Mouse (Mus musculus) liver, adult 2 months (tissue): ENCODE measurements around the gene Slc27a5.

Source experiments
- CTCF ChIP-seq: fragments of 200-500 bp; IDR thresholded peaks from 2 replicates; pipeline ENCODE4 v1.5.1; 2011; ENCODE audit warnings: low read depth, low read length, control low read depth
- POLR2A ChIP-seq: fragments of 200-500 bp; IDR thresholded peaks from 2 replicates; pipeline ENCODE4 v1.6.1; 2011; ENCODE audit warnings: low read length, control low read depth; ENCODE audit not compliant: insufficient read depth; ENCODE audit errors: extremely low read depth

DNA sequence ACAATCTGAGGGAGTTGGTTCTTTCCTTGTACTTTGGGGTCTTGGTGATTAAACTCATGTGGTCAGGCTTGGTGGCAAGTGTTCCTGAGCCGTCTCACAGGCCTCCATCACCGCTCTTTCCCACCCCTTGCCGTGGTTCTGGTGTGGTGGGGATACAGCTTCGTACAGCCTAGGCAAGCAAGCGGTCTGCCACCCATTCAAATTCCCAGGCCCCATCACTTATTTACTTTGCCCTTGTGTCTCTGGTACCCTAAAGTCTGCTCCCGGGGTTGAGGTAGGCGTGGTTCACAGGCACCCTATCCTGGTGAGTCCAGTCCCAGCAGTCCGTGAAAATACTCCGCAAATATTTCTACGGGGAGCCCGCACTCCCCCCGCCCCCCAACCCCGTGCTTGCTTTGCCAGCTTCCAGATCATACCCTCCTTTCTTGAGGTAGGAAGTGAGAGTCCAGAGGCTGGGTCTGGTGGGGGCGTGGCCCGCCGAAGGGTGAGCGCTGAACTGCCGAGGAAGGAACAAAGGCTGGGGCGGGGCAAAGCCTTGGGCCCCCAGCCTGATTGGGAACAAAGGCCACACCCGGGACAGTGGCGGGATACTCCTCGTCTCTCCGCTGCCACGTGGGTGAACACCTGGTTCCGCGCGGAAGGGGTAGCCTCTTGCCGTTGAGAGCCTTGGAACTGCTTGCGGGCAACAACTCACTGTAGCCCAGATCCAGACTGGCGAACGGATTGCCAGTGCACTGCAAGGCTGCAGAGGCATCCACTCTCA lies 25.0 kb upstream of the Slc27a5 start:
- no peak for TF ChIP-seq CTCF
- TF ChIP-seq POLR2A, result no peak
